ENCODE assay signal across 17 mouse cellular contexts in genomic region chr8:106734222-106734621, GRCm38 (mm10). TPM values are rescaled to one million over a fixed set of nuclear protein-coding genes. Genes with fewer than 3 reads are reported as not detected.
DNase-seq lines count a peak whose midpoint lies in the region; ATAC-seq lines count a peak whose summit lies in the region.
"Had no signal": no experiment of that assay in that cellular context is flagged by ENCODE, and none has a peak within 500 bp of the region (broad histone marks: within the 10 kb centered on the region; RNA-seq: fewer than 3 reads in every experiment).

No protein-coding gene starts in this region.

- intact Hi-C loops in heart, postnatal 25 days (cut with DNase I), result no loop called here
- intact Hi-C loops in heart, postnatal 10 days (cut with DNase I), result loop anchor here (5.0 kb wide), 1 partner anchor 103 kb away; no protein-coding TSS in a partner anchor

- H3K9me3 ChIP-seq in forebrain, embryonic 11.5 days (ENCODE audit: control insufficient read depth, low read length), result no peaks in the 10 kb centered on the region
- no peaks in the 10 kb centered on the region for H3K9me3 ChIP-seq in hindbrain, embryonic 10.5 days

- H3K4me2 ChIP-seq in forebrain, embryonic 11.5 days (ENCODE audit: low read depth, low read length, severe bottlenecking), result no peak overlapping the region
- H3K4me2 ChIP-seq: liver, embryonic 11.5 days; lung, embryonic 14.5 days had no signal

- H3K27ac ChIP-seq in forebrain, embryonic 11.5 days (ENCODE audit: low read depth, low read length), result no peak overlapping the region
- H3K27ac ChIP-seq in hindbrain, embryonic 10.5 days, result no peak overlapping the region
- H3K27ac ChIP-seq: left cerebral cortex, adult 2 months; stomach, postnatal 0 days had no signal

- ATAC-seq in forebrain, embryonic 11.5 days (replicated peaks; ENCODE audit: low FRiP score), result no peak
- ATAC-seq: forebrain, postnatal 0 days had no signal

- H3K9ac ChIP-seq in forebrain, embryonic 11.5 days (ENCODE audit: low read length), result no peak overlapping the region
- H3K9ac ChIP-seq: forebrain, postnatal 0 days; lung, embryonic 14.5 days had no signal

- H3K4me3 ChIP-seq in forebrain, embryonic 11.5 days (ENCODE audit: low read depth, low read length), result no peak overlapping the region
- no peak overlapping the region for H3K4me3 ChIP-seq in hindbrain, embryonic 10.5 days
- H3K4me3 ChIP-seq: erythroblast, embryonic 14.5 days; left cerebral cortex, adult 2 months had no signal

- no peaks in the 10 kb centered on the region; the same call in 1 of the 2 replicates for H3K36me3 ChIP-seq in forebrain, embryonic 11.5 days (ENCODE audit: control insufficient read depth, insufficient read depth, low read length)
- peaks cover 48% of the 10 kb centered on the region for H3K36me3 ChIP-seq in hindbrain, embryonic 10.5 days

- H3K27me3 ChIP-seq in forebrain, embryonic 11.5 days (ENCODE audit: control insufficient read depth, insufficient read depth, low read length), result no peaks in the 10 kb centered on the region
- peaks cover 30% of the 10 kb centered on the region for H3K27me3 ChIP-seq in hindbrain, embryonic 10.5 days (ENCODE audit: insufficient read depth, poor library complexity, severe bottlenecking)

- DNase-seq in heart, adult 18-20 months, result peak; percentile 41 to 56
- no peak for DNase-seq in heart, postnatal 25 days (ENCODE audit: low spot score)
- peak; percentile 31 to 49 for DNase-seq in heart, adult 9 months (ENCODE audit: low spot score in 2 of 2)
- peak; percentile 35 to 52 for DNase-seq in heart, postnatal 10 days
- no peak for DNase-seq in forebrain, embryonic 11.5 days (ENCODE audit: low spot score)
- DNase-seq in urinary bladder, postnatal 25 days (ENCODE audit: low spot score), result no peak
- no peak for DNase-seq in hindbrain, embryonic 10.5 days (ENCODE audit: low spot score)
- DNase-seq: cerebellum, adult 11-12 months; forebrain, postnatal 0 days; kidney, adult 9 months; lung, embryonic 14.5 days; midbrain, embryonic 14.5 days; thymus, postnatal 25 days had no signal

- no peaks in the 10 kb centered on the region for H3K4me1 ChIP-seq in forebrain, embryonic 11.5 days (replicated peaks; ENCODE audit: control insufficient read depth, insufficient read depth, low read length)
- no peaks in the 10 kb centered on the region for H3K4me1 ChIP-seq in hindbrain, embryonic 10.5 days (replicated peaks)

RNA-seq across cellular contexts. Expression of gene Tango6, which starts 51.4 kb away (rescaled TPM):
- total RNA-seq in heart, adult 18-20 months (2021), result 10 to 100 TPM in 1 of 2 experiments, 1 to 10 TPM in 1; 10.0 to 10.8 TPM
- total RNA-seq in heart, postnatal 25 days (2021), result 10 to 100 TPM in 1 of 2 experiments, 1 to 10 TPM in 1; 10.0 TPM
- total RNA-seq in heart, postnatal 10 days (2021), result 1 to 10 TPM; 9.3 to 9.4 TPM
- polyA plus RNA-seq in forebrain, embryonic 11.5 days (2014; fragmentation: Nextera tagmentation; extraction: Ambion mirVana), result 10.6 and 12.4 TPM in 2 replicates
- 12.9 and 13.5 TPM in 2 replicates for polyA plus RNA-seq in hindbrain, embryonic 10.5 days (2016; fragmentation: Nextera tagmentation; extraction: Ambion mirVana)

Comparison
In these comparisons a context has a peak if more than half of its experiments do, and no peak if none do; other contexts are left out.
1. DNase-seq: peak in heart, adult 18-20 months (2 of 2), heart, adult 9 months (2 of 2) and heart, postnatal 10 days (2 of 2); none in heart, postnatal 25 days (single experiment), forebrain, embryonic 11.5 days (single experiment), urinary bladder, postnatal 25 days (single experiment) and hindbrain, embryonic 10.5 days (single experiment).